Mouse (Mus musculus) forebrain, postnatal 0 days (tissue): ENCODE data around the gene Cpm. TPM values are rescaled to one million over a fixed set of nuclear protein-coding genes. Genes with fewer than 3 reads are reported as not detected.

Experiments used
- ATAC-seq: fragments of 200-750 bp; cut with Nextera tagmentation; 2 replicates; pipeline ENCODE4 v1.8.0; 2017; ENCODE audit warnings: mild to moderate bottlenecking, moderate library complexity
- DNase-seq: peaks from one replicate; pipeline ENCODE4 v3.0.0-alpha.2; 2015
- H3K27ac ChIP-seq: fragments of 300-500 bp; sonication (generic); 2 replicates; pipeline ENCODE4 v1.5.1; 2014; ENCODE audit warnings: low read depth, mild to moderate bottlenecking, antibody characterized with exemption, low read length, moderate library complexity, mixed read lengths
- H3K27me3 ChIP-seq: fragments of 300-500 bp; sonication (generic); 2 replicates; pipeline ENCODE4 v1.6.1; 2014; ENCODE audit warnings: mild to moderate bottlenecking, low read length, mixed read lengths; ENCODE audit not compliant: insufficient read depth
- H3K36me3 ChIP-seq: fragments of 300-500 bp; sonication (generic); 2 replicates; pipeline ENCODE4 v1.6.1; 2014; ENCODE audit warnings: mild to moderate bottlenecking, moderate library complexity; ENCODE audit not compliant: insufficient read depth
- H3K4me1 ChIP-seq: fragments of 300-500 bp; sonication (generic); 2 replicates; pipeline ENCODE4 v1.6.1; 2014; ENCODE audit warnings: antibody characterized with exemption; ENCODE audit not compliant: insufficient read depth
- H3K4me2 ChIP-seq: fragments of 300-500 bp; sonication (generic); 2 replicates; pipeline ENCODE4 v1.6.1; 2014; ENCODE audit warnings: low read depth, mild to moderate bottlenecking, moderate library complexity
- H3K4me3 ChIP-seq: fragments of 300-500 bp; sonication (generic); 2 replicates; pipeline ENCODE4 v1.5.1; 2014; ENCODE audit warnings: low read depth, low read length, mixed read lengths
- H3K9ac ChIP-seq: fragments of 300-500 bp; sonication (generic); 2 replicates; pipeline ENCODE4 v1.6.1; 2014; ENCODE audit warnings: mild to moderate bottlenecking
- H3K9me3 ChIP-seq: fragments of 300-500 bp; sonication (generic); 2 replicates; pipeline ENCODE4 v1.6.1; 2016; ENCODE audit warnings: low read length
- CTCF ChIP-seq: sonication (generic); IDR thresholded peaks from 2 replicates; pipeline ENCODE4 v1.5.1; 2016; ENCODE audit warnings: antibody characterized with exemption, control low read depth, low read depth
- WGBS: fragments of 180-500 bp; shearing (Covaris S2); extraction: QIAGEN DNeasy Blood & Tissue Kit; methylation state at CpG from one replicate; pipeline ENCODE4 v1.1.7; 2014; 5-methylcytosine and 5-hydroxymethylcytosine counted together
- polyA plus RNA-seq: library from polyadenylated mRNA; unstranded; fragments of >200 nt; fragmentation: Nextera tagmentation; extraction: Ambion mirVana; gene quantifications from 2 replicates; pipeline ENCODE4 v1.2.1, GENCODE M21; 2015
- total RNA-seq: library from RNA; depleted of rRNA; stranded (reverse); fragments of >200 nt; gene quantifications from 2 replicates; pipeline ENCODE4 v1.2.3, GENCODE M21; 2014; rRNA removed

Cpm gene
- 3.0 and 3.4 TPM in 2 replicates for total RNA-seq
- 4.4 and 7.5 TPM in 2 replicates for polyA plus RNA-seq

DNA sequence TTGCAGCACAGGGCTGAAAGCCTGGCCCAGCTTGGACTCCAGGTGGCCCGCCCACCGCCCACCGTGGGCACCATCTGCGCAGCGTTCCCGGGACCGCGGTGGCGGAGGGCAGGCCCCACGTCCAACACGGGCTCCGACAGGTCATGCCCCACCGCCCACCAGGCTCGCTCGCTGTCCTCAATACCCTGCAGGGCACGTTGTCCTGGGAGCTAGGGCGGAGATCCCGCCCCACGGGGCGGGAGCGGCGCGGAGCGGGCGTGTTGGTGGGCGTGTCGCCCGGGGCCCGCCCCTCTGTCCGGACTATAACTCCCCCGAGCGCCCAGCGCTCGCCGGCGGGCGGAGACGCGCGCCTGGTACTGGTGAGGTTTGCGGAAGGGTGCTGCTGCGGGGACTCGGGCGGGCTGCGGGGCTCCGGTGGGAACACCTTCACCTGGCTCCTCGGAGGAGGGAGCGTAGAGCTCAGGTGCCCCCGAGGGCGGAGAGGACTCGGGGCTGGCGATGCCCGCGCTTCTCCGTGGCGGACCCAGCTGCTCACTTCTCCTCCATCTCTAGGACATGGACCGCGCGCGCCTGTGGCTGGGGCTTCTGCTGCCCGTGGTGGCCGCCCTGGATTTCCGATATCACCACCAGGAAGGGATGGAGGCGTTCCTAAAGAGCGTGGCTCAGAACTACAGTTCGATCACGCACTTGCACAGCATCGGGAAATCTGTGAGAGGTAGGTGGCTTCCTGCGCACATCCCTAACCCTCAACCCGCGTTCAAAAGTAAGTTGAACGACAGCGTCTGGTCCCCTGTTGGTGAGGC is at the start of gene Cpm:
TSS of gene Cpm (plus strand) at position 332 of the 803 bp plus-strand sequence.
- H3K4me3 ChIP-seq, result peak within 1 kb of the TSS; percentile 43
- peaks cover 4% of the 10 kb centered on the region; the same call in 1 of the 2 replicates for H3K4me1 ChIP-seq
- H3K27ac ChIP-seq, result no peak within 1 kb of the TSS
- H3K36me3 ChIP-seq, result no peaks in the 10 kb centered on the region
- WGBS, result 1% methylated on average over 63 of the region's 73 CpGs
- H3K9me3 ChIP-seq, result no peaks in the 10 kb centered on the region
- peak within 1 kb of the TSS; percentile 89 for H3K4me2 ChIP-seq
- peaks cover 48% of the 10 kb centered on the region for H3K27me3 ChIP-seq
- peak within 1 kb of the TSS; percentile 4 for H3K9ac ChIP-seq
- ATAC-seq (peak; percentile 83), DNase-seq (peak; percentile 30)
- TF ChIP-seq CTCF, result no peak

DNA sequence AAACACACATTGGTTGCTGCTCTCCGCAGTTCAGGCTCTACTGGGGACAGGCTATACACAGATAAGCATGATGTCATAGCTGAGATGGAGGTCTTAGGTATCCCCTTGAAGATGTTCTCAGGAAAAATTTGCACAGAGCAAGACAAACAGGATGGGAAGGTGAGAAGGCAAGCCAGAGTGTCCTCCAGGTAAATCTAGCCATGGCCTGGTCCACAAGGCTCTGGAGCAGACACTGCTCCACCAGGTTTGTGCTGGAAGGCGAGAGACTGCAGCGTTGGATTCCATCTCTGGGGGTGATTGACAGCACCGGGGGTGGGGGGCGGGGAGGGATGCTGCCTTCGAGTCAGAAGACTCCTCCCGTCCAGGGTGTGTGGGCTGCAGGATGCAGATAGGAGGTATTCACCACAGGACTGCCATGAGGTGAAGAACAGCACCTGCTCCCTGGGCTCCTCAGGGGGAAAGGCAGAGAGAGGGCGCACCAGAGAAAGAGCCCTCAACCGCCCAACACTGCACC is 49.5 kb upstream of the Cpm start:
- no peak for TF ChIP-seq CTCF
- 62% methylated on average over 9 of the region's 9 CpGs for WGBS
- H3K27ac ChIP-seq, result no peak overlapping the region

DNA sequence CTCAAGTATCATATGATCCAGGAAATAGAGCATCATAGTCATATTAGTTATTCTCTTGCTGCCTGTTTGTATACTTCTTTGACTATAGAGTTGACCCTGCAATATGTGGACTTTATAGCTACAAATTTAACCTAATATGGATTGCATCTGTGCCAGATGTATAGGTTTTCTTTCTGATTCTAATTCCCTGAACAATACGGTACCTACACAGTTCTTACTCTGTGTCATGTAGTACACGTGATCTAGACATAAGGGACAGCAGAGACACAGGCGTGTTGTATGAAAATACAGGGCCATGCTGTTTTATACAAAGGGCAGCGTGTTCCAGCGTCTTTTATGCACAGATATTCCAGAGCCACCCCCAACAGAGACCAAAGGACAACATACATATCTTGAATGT is 48.9 kb upstream of the Cpm start:
- H3K27ac ChIP-seq, result no peak overlapping the region
- H3K9me3 ChIP-seq, result no peaks in the 10 kb centered on the region
- ATAC-seq, result no peak
- no peak overlapping the region for H3K9ac ChIP-seq
- H3K4me2 ChIP-seq, result no peak overlapping the region
- H3K4me3 ChIP-seq, result no peak overlapping the region
- no peak for DNase-seq
- no peaks in the 10 kb centered on the region for H3K4me1 ChIP-seq
- no peaks in the 10 kb centered on the region for H3K27me3 ChIP-seq
- no peak for TF ChIP-seq CTCF
- H3K36me3 ChIP-seq, result no peaks in the 10 kb centered on the region
- WGBS, result 90% methylated on average over 5 of the region's 5 CpGs

More for the DNA sequence above, 49.5 kb upstream of the Cpm start:
- H3K9me3 ChIP-seq, result no peaks in the 10 kb centered on the region
- DNase-seq (no peak), ATAC-seq (no peak)
- no peak overlapping the region for H3K4me3 ChIP-seq
- no peaks in the 10 kb centered on the region for H3K27me3 ChIP-seq
- H3K4me1 ChIP-seq, result no peaks in the 10 kb centered on the region
- no peaks in the 10 kb centered on the region for H3K36me3 ChIP-seq
- no peak overlapping the region for H3K4me2 ChIP-seq
- H3K9ac ChIP-seq, result no peak overlapping the region

DNA sequence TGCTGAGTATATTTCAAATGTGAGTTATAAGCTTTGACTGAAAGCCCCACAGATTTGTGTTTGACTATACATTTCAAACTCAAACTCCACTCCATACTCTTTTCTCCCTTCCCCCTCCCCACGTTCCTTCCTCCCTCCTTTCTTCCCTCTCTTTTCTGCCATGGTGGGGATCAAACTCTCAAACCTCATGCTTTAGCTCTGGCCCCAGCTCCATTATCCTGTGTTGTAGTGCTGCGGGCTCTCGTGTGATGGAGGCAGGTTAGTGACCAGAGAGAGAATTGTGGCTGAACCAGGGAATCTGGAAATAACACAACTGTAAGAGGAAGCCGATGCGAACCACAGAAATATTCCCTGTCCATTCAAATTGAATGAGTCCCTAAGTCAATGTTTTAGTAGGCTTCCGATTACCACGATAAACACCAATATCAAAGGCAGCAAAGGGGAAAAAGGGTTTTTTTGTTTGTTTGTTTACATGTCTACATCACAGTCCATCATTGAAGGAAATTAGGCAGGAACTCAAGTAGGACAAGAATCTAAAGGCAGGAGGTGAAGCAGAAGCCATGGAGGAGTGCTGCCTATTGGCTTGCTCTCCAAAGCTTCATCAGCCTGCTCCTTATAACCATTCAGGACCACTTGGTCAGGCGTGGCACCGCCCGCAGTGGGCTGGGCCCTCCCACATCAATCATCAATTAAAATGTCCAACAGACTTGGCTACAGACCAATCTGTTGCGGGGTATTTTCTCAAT is 48.1 kb upstream of the Cpm start:
- no peak overlapping the region for H3K9ac ChIP-seq
- ATAC-seq (no peak), DNase-seq (no peak)
- 89% methylated on average over 11 of the region's 11 CpGs for WGBS
- no peak overlapping the region for H3K4me2 ChIP-seq
- no peaks in the 10 kb centered on the region for H3K9me3 ChIP-seq
- H3K36me3 ChIP-seq, result no peaks in the 10 kb centered on the region
- no peaks in the 10 kb centered on the region for H3K4me1 ChIP-seq
- no peak overlapping the region for H3K27ac ChIP-seq
- no peaks in the 10 kb centered on the region for H3K27me3 ChIP-seq
- no peak overlapping the region for H3K4me3 ChIP-seq
- TF ChIP-seq CTCF, result no peak

DNA sequence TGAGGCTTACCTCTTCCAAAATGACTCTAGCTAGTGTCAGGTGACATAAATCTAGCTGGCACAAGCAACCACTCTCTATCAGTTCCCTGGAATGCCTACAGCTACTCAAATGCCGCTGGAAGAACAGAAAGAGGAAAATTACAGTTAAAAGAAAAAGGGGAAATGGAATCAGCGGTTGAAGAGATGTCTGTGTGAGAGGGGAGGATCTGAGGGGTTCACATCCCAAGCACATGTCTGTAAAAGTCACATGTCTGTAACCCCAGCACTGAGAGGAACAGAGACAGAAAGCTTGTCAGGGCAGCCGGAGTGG is 47.6 kb upstream of the Cpm start:
- H3K9me3 ChIP-seq, result no peaks in the 10 kb centered on the region
- no peak for DNase-seq
- H3K4me3 ChIP-seq, result no peak overlapping the region
- no peak overlapping the region for H3K27ac ChIP-seq
- ATAC-seq, result no peak
- H3K36me3 ChIP-seq, result no peaks in the 10 kb centered on the region
- H3K9ac ChIP-seq, result no peak overlapping the region
- H3K4me1 ChIP-seq, result no peaks in the 10 kb centered on the region
- H3K4me2 ChIP-seq, result no peak overlapping the region
- TF ChIP-seq CTCF, result no peak
- 93% methylated on average over 3 of the region's 3 CpGs for WGBS
- no peaks in the 10 kb centered on the region for H3K27me3 ChIP-seq

DNA sequence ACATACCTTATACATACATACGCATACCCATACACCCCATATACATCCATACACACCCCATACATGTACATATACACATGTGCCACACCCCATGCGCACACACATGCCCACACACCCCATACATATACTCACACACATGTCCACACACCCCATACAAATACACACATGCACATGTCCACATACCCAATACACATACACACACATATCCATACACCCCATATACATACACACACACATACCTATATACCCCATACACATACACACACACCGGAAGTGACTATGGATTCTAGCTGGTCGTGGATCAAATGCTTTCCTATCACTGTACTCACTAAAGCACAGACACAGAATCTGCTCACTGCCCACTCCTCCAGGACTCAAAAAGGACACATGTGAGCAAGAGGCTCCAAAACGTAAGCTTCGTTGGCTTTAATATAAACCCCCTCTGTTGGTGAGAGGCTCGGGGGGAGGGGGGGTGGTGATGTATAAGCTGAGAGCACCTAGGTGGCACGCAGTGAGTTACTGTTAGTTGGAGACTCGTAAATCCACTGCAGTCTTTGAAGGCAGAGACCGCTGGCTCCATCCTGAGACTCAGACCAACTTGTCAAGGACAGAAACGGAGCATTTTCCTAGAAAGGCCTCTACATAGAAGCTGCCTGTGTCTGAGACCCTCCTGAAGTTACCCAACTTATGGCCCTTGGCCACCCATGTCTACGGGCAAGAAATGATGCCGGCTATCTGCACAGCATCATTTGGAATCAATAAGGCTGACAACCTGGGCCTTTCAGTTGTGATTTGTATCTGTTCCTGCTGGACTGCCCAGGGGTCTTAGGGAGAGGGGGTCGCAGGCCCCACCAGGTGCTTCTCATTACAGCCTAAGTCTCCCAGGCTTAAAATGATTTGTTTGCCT is 45.9 kb upstream of the Cpm start:
- Histone ChIP-seq H3K4me2 (no peak overlapping the region), H3K27ac (no peak overlapping the region), H3K4me3 (no peak overlapping the region), H3K27me3 (no peaks in the 10 kb centered on the region), H3K9ac (no peak overlapping the region), H3K9me3 (no peaks in the 10 kb centered on the region), H3K4me1 (no peaks in the 10 kb centered on the region), H3K36me3 (no peaks in the 10 kb centered on the region)
- WGBS, result 83% methylated on average over 14 of the region's 14 CpGs
- DNase-seq (no peak), ATAC-seq (no peak)
- TF ChIP-seq CTCF, result no peak
